Mouse (Mus musculus) heart, adult 2 months (tissue): ENCODE results near the gene Sstr4.

Source experiments
- CTCF ChIP-seq: fragments of 200-600 bp; IDR thresholded peaks from 2 replicates; pipeline ENCODE4 v1.8.1; 2022; ENCODE audit warnings: antibody characterized with exemption, mild to moderate bottlenecking, moderate library complexity
- POLR2A ChIP-seq: fragments of 200-500 bp; IDR thresholded peaks from 2 replicates; pipeline ENCODE4 v1.6.1; 2011; ENCODE audit warnings: mild to moderate bottlenecking, low read depth, low read length, control low read depth; ENCODE audit not compliant: insufficient read depth

- TF ChIP-seq POLR2A = peak; percentile 99
- TF ChIP-seq CTCF = peak; percentile 40; the same call in 1 of the 2 replicates
Observed at GRCm38 (mm10) chr2:148407870-148408760, 13.0 kb downstream of the Sstr4 start, which contains the start of gene Thbd.
